Mouse (Mus musculus): ENCODE results near the gene Pik3cg.
A peak's percentile ranks its signal among the peaks of the same experiment; 100 is the strongest.
"Not testable (repeated sequence)": the region's sequence is repeated elsewhere in the genome, so short reads cannot be mapped to it uniquely, and the experiment has no call there.

The Pik3cg gene

DNA sequence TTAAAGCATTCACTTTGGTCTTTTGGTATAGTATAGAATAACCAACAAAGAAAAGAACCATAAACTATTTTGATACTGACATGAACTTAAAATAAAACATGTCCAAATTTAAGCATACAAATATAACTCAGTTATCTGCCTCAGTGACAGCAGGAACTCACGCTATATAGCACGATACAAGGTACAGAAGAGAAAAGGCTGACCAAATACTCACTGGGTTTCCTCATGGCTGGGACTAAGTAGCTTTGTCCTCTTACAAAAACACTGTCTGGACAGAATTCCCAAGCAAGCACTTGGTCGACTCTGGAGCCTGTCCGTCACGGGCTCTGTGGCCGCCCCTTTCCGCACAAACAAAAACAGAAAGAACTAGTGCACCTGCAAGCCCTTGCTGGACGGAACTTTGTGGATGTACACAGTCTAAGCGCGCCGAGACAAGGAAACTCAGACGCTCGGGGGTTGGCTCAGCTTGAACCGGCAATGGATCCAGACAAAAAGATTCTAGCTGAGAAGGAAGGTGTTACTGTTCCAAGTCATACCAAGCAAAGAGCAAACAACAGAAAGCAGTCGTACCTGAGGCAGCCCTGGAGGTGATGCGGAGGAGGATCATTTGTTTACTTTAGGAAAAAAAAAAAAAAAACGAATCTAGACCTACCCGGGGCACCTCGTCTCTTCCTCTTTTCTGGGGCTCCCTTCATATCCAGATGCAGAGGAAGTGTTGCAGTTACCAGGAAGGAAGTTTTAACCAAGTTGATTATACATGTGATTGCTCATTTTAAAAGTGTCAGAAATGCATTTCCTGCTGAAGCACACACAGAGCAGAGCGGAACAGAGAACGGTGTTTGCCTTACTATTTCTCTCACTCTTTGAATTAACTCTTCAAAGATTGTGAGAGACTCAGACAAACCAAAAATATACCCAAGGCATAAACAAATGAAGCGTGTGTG, at the start of gene Pik3cg:
Gene Pik3cg, minus strand, starts transcription at position 712 of the 944 bp plus-strand sequence.
- DNase-seq (ENCODE audit: low read depth, low spot score), result no peak

DNA sequence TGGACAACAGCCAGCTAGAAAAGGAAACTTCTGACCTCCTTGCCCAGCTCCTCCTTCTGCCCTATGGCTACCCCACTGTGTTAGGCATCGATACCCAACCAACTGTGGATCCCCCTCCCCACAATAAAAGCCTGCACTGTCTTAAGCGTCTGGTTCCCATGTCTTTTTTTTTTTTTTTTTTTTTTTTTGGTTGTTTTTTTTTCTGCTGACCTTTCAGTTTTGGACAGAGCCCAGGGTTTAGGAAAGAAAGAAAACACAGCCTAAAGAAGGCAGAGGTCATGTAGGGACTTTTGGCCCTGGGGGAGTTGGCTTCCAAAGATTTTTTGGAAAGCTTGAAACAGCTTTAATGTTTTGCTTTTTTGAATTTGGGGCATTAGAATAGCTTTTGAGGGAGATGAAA, 40.0 kb upstream of the Pik3cg start:
- DNase-seq (ENCODE audit: low read depth, low spot score), result no peak

DNA sequence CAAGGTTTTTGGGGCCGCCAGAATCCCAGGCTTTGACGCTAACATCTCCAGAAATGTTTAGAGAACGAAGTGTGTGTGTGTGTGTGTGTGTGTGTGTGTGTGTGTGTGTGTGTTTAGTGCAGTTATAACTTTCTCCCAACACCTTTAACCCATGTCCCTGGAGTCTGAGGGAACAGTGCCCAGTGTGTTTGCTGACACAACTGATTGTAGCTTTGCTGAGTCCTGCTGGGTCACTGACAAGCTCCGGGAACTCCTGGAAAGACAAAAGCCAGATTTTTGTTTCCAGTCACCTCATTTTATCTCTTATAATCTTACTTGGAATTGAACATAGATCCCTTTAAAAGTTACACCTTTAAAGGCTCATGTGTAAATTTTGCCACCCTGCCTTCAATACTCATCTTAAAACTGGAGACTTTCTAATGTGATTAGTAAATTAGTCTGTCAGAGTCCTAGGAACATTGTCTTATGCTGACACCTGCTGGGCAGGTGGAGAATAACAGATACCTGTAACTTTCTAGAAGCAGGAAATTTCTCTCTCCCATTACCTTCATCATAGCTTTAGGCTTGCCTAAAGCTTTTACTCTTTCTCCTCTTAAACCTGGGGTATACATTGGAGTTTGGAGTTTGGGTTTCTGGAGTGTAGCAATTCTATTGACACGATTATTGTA, 37.2 kb upstream of the Pik3cg start:
- DNase-seq (ENCODE audit: low read depth, low spot score), result peak; percentile 42

DNA sequence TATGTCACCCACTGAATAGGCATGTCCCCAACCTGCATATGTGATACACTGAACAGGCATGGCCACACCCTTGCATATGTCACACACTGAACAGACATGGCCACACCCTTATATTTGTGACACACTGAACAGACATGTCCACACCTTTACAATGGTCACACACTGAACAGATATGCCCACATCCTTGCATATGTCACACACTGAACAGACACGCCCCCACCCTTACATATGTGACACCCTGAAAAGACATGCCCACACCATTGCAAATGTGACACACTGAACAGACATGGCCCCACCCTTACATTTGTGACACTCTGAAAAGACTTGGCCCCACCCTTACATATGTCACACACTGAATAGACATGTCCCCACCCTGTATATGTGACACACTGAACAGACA, 35.1 kb upstream of the Pik3cg start:
- no peak for DNase-seq (ENCODE audit: low read depth, low spot score)

DNA sequence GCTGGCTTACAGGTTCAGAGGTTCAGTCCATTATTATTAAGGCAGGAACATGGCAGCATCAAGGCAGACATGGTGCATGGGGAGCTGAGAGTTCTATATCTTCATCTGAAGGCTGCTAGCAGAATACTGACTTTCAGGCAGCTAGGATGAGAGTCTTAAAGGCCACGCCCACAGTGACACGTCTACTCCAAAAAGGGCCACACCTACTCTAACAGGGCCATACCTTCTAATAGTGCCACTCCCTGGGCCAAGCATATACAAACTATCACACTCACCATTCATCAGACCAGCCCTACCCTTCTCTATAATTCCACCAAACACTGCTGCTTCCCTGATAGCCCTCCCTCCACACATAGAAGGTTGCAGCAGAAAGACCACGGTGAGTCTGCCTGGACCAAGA, 30.7 kb upstream of the Pik3cg start:
- DNase-seq (ENCODE audit: low read depth, low spot score), result not testable (repeated sequence)

DNA sequence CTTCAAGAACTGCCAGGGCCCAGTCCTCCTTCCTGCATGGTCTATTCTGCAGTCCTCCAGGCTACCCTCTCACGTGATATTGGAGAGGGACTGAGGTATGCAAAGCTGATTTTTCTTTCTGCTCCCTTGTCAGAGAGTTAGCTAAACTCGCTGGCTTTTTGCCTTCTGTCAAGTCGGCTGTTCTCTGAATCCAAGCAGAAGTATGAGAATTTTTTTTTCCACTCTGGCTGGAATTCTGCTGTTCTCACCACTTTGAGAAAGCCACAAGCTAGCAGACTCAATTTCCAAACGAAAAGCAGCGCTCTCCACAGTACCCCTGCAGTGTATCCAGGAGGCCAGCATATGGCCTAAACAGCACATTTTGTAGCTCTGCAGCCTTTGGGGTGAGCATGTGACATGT, 30.0 kb upstream of the Pik3cg start:
- DNase-seq (ENCODE audit: low read depth, low spot score), result no peak

DNA sequence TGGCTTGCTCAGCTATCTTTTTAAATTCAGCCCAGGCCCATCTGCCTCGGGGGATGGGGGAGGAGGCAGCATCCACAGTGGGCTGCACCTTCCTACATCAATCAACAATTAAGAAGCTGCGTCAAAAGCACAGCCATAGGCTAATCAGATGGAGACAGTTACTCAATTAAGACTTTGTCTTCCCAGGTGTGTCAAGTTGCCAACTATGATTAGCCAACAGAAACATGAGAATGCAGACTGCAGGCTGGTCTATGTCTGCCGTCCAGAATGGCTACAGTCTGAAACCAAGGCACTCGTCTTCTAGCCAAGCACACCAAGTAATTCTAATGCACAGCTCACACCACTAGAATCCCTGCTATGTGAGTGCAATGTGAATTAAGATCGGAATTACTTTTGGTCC, 29.4 kb upstream of the Pik3cg start:
- no peak for DNase-seq (ENCODE audit: low read depth, low spot score)

DNA sequence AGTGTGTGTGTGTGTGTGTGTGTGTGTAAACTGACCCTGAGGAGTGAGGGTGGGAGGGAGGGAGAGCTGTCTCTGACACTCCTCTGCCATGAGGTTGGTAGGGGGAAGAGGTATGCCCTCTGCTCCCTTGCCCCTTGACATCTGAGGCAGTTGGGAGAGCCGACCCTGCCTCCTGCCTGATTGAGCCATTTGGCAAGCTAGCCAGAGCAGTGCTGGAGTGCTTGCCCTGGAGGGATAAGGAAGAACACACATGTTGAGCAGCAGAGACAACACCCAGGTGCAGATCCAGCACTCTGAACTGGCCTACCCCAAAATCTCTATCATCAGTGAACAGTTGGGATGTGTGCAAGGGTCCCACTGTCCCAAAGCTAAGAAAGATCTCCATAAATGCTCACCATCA, 28.7 kb upstream of the Pik3cg start:
- DNase-seq (ENCODE audit: low read depth, low spot score), result no peak

DNA sequence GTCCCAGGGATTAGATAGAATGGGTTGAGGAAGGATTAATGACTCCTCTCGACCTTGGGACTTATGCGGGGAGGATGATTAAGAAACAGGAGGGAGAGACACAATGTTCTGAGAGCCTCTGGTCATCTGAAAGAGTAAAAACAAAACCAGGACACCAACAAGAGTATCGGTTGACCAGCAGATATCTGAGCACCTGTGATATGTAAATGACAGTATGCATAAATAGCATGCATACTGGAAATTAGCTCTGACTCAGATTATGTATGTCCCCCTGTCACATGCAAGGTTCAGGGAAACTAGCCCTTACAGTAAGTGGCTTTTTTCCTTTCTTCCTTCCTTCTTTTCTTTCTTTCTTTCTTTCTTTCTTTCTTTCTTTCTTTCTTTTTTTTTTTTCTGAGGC, 28.0 kb upstream of the Pik3cg start:
- DNase-seq (ENCODE audit: low read depth, low spot score), result no peak

DNA sequence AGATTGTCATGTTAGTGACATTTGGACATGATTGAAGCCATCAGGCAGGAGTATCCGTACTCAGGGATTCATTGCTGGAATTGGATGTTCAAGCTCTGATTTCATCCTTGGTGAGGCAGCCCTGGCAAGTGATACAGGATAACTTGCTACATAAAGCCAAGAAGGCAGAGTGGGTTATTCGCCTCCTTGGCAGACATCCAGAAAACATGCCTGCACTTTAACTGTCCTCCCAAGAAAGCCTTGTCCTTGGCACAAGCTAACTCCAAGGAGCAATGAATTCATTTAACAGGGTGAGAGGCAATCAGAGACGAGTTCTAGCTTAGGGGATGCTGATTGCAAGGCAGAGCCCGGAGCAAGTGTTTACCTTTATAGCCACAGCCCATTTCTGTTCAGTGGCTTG, 25.4 kb upstream of the Pik3cg start:
- no peak for DNase-seq (ENCODE audit: low read depth, low spot score)

DNA sequence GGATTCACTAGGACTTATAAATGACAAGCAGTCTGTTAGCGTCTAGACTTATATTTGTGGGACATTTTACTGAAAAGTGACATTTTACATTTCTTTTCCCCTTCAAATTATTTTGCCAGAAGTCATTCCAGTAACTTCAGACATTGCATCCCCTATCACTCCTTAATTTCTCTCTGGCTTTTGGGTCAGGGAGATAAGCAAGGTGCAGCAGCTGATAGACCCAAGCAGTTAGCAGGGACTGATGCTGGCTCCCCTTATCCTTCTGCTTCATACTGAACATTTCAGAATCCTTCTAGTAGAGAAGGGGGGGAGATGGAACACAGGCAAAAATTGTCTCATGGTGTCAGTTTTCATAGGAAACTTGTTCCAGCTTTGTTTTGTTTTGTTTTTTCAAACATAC, 22.9 kb upstream of the Pik3cg start:
- DNase-seq (ENCODE audit: low read depth, low spot score), result no peak

DNA sequence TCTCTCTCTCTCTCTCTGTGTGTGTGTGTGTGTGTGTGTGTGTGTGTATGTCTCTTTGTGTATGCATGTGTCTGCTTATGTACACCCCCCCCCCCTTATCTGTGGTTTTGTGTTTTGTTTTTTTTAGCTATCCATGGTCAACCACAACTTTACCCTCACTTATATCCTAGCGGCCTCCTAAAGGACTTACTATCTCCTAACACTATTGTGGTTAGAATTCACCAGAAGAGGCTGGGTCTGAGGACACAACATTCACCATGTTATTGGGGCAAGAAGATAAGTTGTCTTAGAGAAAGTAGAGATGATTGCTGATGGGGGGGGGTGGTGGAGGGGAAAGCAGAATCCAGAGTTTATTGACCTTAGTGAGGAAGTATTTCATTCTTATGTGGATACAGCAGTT, 15.2 kb upstream of the Pik3cg start:
- DNase-seq (ENCODE audit: low read depth, low spot score), result no peak

DNA sequence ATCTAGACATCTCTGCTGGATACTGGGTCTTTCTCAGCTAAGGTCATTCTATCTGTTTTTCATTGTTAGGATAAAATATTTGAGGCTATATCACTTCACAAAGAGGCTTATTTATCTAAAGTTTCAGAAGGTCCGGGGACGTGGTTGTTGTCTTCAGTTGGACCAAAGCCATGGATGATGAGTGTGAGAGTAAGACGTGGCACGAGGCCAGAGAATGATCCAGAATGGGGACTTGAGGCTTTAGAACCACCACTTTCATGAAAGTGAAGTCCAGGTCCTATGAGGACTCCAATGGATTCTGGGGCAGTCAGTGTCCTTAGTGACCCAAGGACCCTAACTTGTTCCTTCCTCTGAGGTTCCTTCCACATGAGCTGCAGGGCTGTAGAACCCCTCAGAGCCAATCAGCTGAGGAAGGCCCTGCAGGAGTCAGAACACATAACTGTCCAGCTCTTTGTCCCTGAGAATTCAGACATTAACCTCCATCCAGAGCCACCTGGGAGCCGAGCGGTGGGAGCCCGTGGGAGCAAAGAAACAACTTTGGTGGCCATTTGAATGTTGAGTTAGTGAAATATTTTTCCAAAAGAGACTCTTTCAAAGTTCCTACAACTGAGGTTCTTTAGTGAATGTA, 14.4 kb upstream of the Pik3cg start:
- DNase-seq (ENCODE audit: low read depth, low spot score), result no peak

DNA sequence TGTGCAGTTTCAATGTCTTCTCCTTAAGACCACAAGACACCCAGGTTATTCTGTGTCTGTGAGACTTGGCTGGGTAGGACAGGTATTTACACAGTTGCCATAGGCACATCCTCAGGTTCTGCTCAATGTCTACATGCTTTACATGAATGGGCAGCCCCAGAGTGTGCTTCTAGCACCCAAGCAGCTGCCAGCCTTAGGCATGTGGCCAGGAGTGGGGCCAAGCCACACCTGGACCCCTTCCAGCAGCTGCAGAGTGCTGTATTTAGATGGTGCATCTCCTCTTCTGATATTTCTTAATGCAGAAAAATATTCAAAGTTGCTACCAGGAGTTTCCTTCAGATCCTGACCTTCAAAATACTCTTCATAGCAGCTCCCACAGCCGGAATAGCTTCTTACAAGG, 11.9 kb upstream of the Pik3cg start:
- DNase-seq (ENCODE audit: low read depth, low spot score), result no peak

DNA sequence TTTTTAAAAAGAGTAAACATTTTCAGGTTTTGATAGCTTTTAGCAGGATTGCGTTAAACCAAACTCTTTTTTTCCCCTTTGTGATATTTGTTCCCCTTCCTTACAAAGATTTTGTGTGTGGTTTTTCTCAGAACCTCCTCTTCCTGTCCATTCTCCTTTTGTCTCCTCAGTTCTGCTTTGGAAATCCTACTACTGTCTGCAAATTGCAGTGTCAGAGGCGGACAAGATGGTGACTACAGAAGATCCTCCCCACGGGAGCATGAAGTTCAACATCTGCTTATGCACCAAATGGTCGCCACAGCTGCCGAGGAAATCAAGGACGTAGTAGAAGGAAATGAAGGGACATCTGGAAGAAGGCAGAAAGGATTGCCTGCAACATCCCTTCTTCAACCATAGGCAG, 6.7 kb upstream of the Pik3cg start:
- DNase-seq (ENCODE audit: low read depth, low spot score), result no peak

DNA sequence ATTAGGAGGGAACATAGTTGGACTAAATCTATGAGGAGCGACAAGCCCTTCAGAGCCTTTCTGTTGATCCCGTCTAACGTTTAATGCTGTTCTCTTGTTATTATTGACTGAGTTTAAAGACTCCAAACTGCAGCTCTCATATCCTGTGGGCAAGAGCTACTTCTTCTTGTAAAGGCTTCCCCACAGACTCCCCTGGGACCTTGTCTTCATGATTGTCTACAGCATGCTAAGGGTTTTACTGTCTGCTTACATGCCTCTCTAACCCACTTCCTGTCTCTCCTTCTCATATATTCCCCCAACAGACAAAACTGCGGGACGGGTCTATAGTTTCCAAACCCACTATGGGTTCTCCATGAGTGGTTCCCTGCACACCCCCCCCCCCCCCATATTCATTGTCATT, 4.2 kb upstream of the Pik3cg start:
- no peak for DNase-seq (ENCODE audit: low read depth, low spot score)

DNA sequence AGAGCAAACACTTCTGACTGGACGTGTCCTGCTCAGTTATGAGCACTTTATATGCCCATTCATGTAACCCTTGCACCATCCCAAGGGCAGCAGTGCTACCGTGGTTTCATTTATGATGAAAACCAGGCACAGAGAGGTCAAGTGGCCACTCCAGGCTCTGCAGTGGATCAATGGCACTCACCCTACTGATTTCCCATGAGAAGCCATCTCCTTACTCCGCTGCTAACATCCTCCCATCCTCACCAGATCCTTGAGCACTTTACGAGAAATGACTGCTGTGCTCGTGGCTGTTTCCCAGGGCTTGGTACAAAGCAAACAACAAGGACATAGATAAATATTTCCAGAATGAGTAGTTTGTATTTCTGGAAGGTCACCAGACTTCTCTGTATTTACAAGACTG, 3.7 kb upstream of the Pik3cg start:
- DNase-seq (ENCODE audit: low read depth, low spot score), result no peak

DNA sequence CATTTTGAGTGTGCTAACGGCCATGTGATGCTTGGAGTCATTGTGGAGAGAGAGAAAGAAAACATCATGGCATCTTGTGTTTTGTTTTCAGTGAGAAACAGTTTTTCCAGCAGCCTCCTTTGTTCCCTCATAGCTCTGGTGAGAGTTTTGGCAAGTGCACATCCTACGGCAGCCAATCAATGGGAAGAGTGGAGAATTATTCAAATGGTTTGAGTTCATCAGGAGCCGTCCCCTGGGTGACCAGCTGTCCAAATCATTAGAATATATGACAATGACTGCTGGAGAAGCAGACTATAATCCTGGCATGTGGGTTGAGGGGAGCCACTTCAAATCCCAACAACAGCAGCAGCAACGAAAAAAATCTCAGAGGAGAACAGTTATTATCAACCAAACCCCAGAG, 2.8 kb upstream of the Pik3cg start:
- DNase-seq (ENCODE audit: low read depth, low spot score), result no peak

DNA sequence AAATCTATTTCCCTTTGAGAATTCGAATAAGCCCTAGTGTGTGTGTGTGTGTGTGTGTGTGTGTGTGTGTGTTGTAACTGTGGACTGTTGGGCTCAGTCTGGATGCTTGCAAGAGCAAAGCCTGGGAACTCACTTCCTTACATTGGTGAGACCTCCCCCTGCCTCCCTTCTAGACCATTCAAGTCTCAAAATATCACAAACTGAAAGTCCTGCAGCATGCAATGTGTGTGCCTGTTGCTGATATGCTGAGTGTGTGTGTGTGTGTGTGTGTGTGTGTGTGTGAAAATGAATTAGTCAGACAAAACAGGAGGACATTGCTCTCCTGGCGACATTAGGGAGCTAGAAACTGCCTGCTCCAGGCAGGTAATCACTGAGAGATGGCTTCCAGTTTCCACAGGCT, 492 bp upstream of the Pik3cg start:
- no peak for DNase-seq (ENCODE audit: low read depth, low spot score)

DNA sequence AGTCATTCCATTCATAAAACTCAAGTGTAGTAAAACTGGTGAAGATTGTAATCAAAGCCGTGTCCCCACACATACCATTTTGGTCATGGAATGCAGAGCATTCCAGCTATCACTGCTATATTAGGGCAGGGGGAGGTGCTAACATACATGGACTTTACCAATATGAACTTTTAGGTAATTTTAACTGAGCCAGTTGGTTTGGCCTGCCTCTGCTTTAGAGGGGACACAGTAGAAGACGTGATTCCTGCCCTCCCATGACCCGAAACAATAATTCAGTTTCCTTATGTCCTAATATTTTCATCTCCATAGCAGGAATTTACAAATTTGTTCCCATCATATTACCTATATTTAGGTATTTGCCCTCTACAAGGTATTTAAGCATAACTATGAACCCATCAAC, 1.3 kb downstream of the Pik3cg start:
- DNase-seq (ENCODE audit: low read depth, low spot score), result no peak

DNA sequence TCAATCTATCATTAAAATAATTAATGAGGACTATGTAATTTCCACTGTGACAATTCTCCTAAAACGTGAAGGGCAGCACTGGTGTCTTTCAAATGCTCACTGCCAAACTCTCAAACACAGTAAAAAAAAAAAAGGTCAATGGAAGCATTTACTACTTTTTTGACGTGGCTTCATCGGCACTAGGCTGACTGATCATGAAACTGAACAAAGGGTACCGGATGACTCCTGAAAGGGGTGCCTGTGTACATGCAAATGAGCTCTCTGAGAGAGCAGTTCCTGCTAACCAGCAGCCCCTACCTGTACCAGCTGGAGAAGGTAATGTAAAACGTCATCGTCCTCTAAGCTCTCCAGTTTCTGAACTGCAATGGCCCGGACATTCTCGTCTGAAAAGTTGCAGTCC, 4.8 kb downstream of the Pik3cg start:
- DNase-seq (ENCODE audit: low read depth, low spot score), result no peak

DNA sequence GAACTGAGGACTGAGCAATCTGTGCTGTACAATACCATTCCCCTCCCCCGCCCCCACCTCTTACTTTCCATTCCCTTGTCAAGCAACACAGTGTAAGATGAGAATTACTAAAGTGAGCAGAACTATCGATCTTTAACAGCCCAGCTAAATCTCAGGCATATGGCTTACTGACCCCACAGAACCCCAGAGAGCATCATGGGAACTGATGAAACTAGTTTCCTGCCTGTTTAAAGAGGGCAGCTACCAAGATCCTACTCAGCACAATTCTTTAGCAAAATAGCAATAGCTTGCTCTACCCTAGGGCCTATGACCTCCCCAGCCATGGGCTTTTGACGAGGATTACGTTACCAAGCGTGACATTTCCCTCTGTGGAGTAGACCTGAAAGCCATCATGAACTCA, 5.9 kb downstream of the Pik3cg start:
- DNase-seq (ENCODE audit: low read depth, low spot score), result no peak

DNA sequence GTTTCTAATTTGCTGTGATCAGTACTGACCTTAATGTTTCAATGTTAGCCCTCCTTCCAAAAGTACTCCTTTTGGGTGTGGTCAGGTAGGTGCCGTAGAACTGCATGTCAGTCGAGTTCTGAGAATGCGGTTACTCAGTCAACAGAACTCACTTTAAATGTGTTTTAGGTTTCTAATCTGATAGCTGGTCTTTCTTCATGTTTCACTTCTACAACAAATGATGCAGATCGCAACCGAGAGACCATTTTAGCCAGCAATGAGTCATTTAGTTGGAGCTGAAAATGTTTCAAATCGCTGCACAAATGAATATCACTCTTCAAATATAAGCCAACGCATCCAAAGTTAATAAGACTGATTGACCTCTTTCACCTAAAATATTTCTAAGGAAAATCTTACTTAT, 6.5 kb downstream of the Pik3cg start:
- DNase-seq (ENCODE audit: low read depth, low spot score), result no peak
